Mouse (Mus musculus): ENCODE results near the gene Ttyh3.

The Ttyh3 gene

GRCm38 (mm10) chr5:140607001-140607835 is 41.6 kb downstream of the Ttyh3 start, which contains the start of gene Lfng:
Gene Lfng (plus strand): TSS chr5:140607320.
- Histone ChIP-seq H3K4me1 (replicated peaks; ENCODE audit: low read depth, low read length) (peaks cover 66% of the 10 kb centered on the region), H3K27me3 (ENCODE audit: insufficient read depth, low read length) (peaks cover 94% of the 10 kb centered on the region), H3K9me3 (ENCODE audit: low read length) (peaks cover 11% of the 10 kb centered on the region), H3K4me3 (replicated peaks; ENCODE audit: low read length) (peak within 1 kb of the TSS; percentile 83), H3K36me3 (ENCODE audit: insufficient read depth, low read length) (no peaks in the 10 kb centered on the region)
- TF ChIP-seq CTCF (conservative IDR thresholded peaks at IDR 0.05; ENCODE audit: low read length) (no peak), NANOG (IDR thresholded peaks at IDR 0.05; ENCODE audit: borderline replicate concordance, low read length) (no peak), POU5F1 (IDR thresholded peaks at IDR 0.05; ENCODE audit: borderline replicate concordance, low read length) (no peak)

- Histone ChIP-seq H3K9me3 (ENCODE audit: low read length) (peaks cover 11% of the 10 kb centered on the region), H3K27me3 (ENCODE audit: insufficient read depth, low read length) (peaks cover 95% of the 10 kb centered on the region), H3K4me1 (replicated peaks; ENCODE audit: low read depth, low read length) (peaks cover 61% of the 10 kb centered on the region), H3K36me3 (ENCODE audit: insufficient read depth, low read length) (no peaks in the 10 kb centered on the region), H3K4me3 (replicated peaks; ENCODE audit: low read length) (peak overlapping the region; percentile 83)
- TF ChIP-seq POU5F1 (IDR thresholded peaks at IDR 0.05; ENCODE audit: borderline replicate concordance, low read length) (no peak), CTCF (conservative IDR thresholded peaks at IDR 0.05; ENCODE audit: low read length) (no peak), NANOG (IDR thresholded peaks at IDR 0.05; ENCODE audit: borderline replicate concordance, low read length) (no peak)
Measured at GRCm38 (mm10) chr5:140606386-140606785, 42.4 kb downstream of the Ttyh3 start.

GRCm38 (mm10) chr5:140605228-140605627 is 43.6 kb downstream of the Ttyh3 start:
- peaks cover 11% of the 10 kb centered on the region for H3K9me3 ChIP-seq (ENCODE audit: low read length)
- TF ChIP-seq NANOG (IDR thresholded peaks at IDR 0.05; ENCODE audit: borderline replicate concordance, low read length): no peak
- no peak overlapping the region for H3K4me3 ChIP-seq (replicated peaks; ENCODE audit: low read length)
- peaks cover 95% of the 10 kb centered on the region for H3K27me3 ChIP-seq (ENCODE audit: insufficient read depth, low read length)
- H3K4me1 ChIP-seq (replicated peaks; ENCODE audit: low read depth, low read length): peaks cover 50% of the 10 kb centered on the region
- H3K36me3 ChIP-seq (ENCODE audit: insufficient read depth, low read length): no peaks in the 10 kb centered on the region

- Histone ChIP-seq H3K9me3 (ENCODE audit: low read length) (peaks cover 11% of the 10 kb centered on the region), H3K36me3 (ENCODE audit: insufficient read depth, low read length) (no peaks in the 10 kb centered on the region)
Measured at GRCm38 (mm10) chr5:140604386-140604785, 44.4 kb downstream of the Ttyh3 start.

GRCm38 (mm10) chr5:140602540-140602939 is 46.3 kb downstream of the Ttyh3 start:
- no peak for TF ChIP-seq NANOG (IDR thresholded peaks at IDR 0.05; ENCODE audit: borderline replicate concordance, low read length)
- TF ChIP-seq CTCF (conservative IDR thresholded peaks at IDR 0.05; ENCODE audit: low read length): no peak
- TF ChIP-seq POU5F1 (IDR thresholded peaks at IDR 0.05; ENCODE audit: borderline replicate concordance, low read length): no peak
- Histone ChIP-seq H3K27me3 (ENCODE audit: insufficient read depth, low read length) (peaks cover 88% of the 10 kb centered on the region), H3K4me3 (replicated peaks; ENCODE audit: low read length) (no peak overlapping the region), H3K36me3 (ENCODE audit: insufficient read depth, low read length) (no peaks in the 10 kb centered on the region), H3K4me1 (replicated peaks; ENCODE audit: low read depth, low read length) (peaks cover 23% of the 10 kb centered on the region), H3K9me3 (ENCODE audit: low read length) (peaks cover 11% of the 10 kb centered on the region)

More at GRCm38 (mm10) chr5:140604386-140604785, 44.4 kb downstream of the Ttyh3 start:
- H3K4me1 ChIP-seq (replicated peaks; ENCODE audit: low read depth, low read length): peaks cover 42% of the 10 kb centered on the region
- no peak overlapping the region for H3K4me3 ChIP-seq (replicated peaks; ENCODE audit: low read length)
- H3K27me3 ChIP-seq (ENCODE audit: insufficient read depth, low read length): peaks cover 91% of the 10 kb centered on the region
- TF ChIP-seq POU5F1 (IDR thresholded peaks at IDR 0.05; ENCODE audit: borderline replicate concordance, low read length) (no peak), CTCF (conservative IDR thresholded peaks at IDR 0.05; ENCODE audit: low read length) (no peak), NANOG (IDR thresholded peaks at IDR 0.05; ENCODE audit: borderline replicate concordance, low read length) (no peak)

GRCm38 (mm10) chr5:140601712-140602111 is 47.1 kb downstream of the Ttyh3 start:
- H3K4me1 ChIP-seq (replicated peaks; ENCODE audit: low read depth, low read length): peaks cover 26% of the 10 kb centered on the region
- no peak for TF ChIP-seq NANOG (IDR thresholded peaks at IDR 0.05; ENCODE audit: borderline replicate concordance, low read length)
- TF ChIP-seq CTCF (conservative IDR thresholded peaks at IDR 0.05; ENCODE audit: low read length): no peak
- no peak for TF ChIP-seq POU5F1 (IDR thresholded peaks at IDR 0.05; ENCODE audit: borderline replicate concordance, low read length)
- H3K9me3 ChIP-seq (ENCODE audit: low read length): peaks cover 11% of the 10 kb centered on the region
- no peaks in the 10 kb centered on the region for H3K36me3 ChIP-seq (ENCODE audit: insufficient read depth, low read length)
- peaks cover 88% of the 10 kb centered on the region for H3K27me3 ChIP-seq (ENCODE audit: insufficient read depth, low read length)
- no peak overlapping the region for H3K4me3 ChIP-seq (replicated peaks; ENCODE audit: low read length)

GRCm38 (mm10) chr5:140599939-140600338 is 48.9 kb downstream of the Ttyh3 start:
- no peaks in the 10 kb centered on the region for H3K36me3 ChIP-seq (ENCODE audit: insufficient read depth, low read length)
- H3K4me3 ChIP-seq (replicated peaks; ENCODE audit: low read length): no peak overlapping the region
- peaks cover 14% of the 10 kb centered on the region for H3K4me1 ChIP-seq (replicated peaks; ENCODE audit: low read depth, low read length)
- TF ChIP-seq CTCF (conservative IDR thresholded peaks at IDR 0.05; ENCODE audit: low read length) (no peak), NANOG (IDR thresholded peaks at IDR 0.05; ENCODE audit: borderline replicate concordance, low read length) (no peak), POU5F1 (IDR thresholded peaks at IDR 0.05; ENCODE audit: borderline replicate concordance, low read length) (no peak)
- H3K9me3 ChIP-seq (ENCODE audit: low read length): peaks cover 11% of the 10 kb centered on the region
- H3K27me3 ChIP-seq (ENCODE audit: insufficient read depth, low read length): peaks cover 87% of the 10 kb centered on the region

- H3K36me3 ChIP-seq (ENCODE audit: insufficient read depth, low read length): no peaks in the 10 kb centered on the region
- H3K27me3 ChIP-seq (ENCODE audit: insufficient read depth, low read length): peaks cover 75% of the 10 kb centered on the region
- H3K9me3 ChIP-seq (ENCODE audit: low read length): peaks cover 7% of the 10 kb centered on the region
- TF ChIP-seq POU5F1 (IDR thresholded peaks at IDR 0.05; ENCODE audit: borderline replicate concordance, low read length) (no peak), NANOG (IDR thresholded peaks at IDR 0.05; ENCODE audit: borderline replicate concordance, low read length) (no peak), CTCF (conservative IDR thresholded peaks at IDR 0.05; ENCODE audit: low read length) (no peak)
- H3K4me1 ChIP-seq (replicated peaks; ENCODE audit: low read depth, low read length): peaks cover 16% of the 10 kb centered on the region
- H3K4me3 ChIP-seq (replicated peaks; ENCODE audit: low read length): no peak overlapping the region
Measured at GRCm38 (mm10) chr5:140597787-140598186, 51.0 kb downstream of the Ttyh3 start.
